Mouse (Mus musculus) C2C12 (cell line): ENCODE data around the gene Foxs1. TPM values are rescaled to one million over a fixed set of nuclear protein-coding genes. Genes with fewer than 3 reads are reported as not detected.

Experiments
- H3K27me3 ChIP-seq: one replicate; pipeline ENCODE4 v1.6.1; 2011; ENCODE audit not compliant: control insufficient read depth, insufficient read depth, insufficient read length
- H3K36me3 ChIP-seq: one replicate; pipeline ENCODE4 v1.6.1; 2011; ENCODE audit not compliant: control insufficient read depth, insufficient read depth
- H3K4me3 ChIP-seq: one replicate; pipeline ENCODE4 v1.5.1; 2011; ENCODE audit warnings: mild to moderate bottlenecking, control low read depth; ENCODE audit not compliant: poor library complexity, insufficient read depth, severe bottlenecking
- H3K79me2 ChIP-seq: one replicate; pipeline ENCODE4 v1.6.1; 2011; ENCODE audit not compliant: control insufficient read depth, insufficient read depth
- H3K79me3 ChIP-seq: one replicate; pipeline ENCODE4 v1.6.1; 2011; ENCODE audit warnings: low read depth, control low read depth
- H3ac ChIP-seq: one replicate; pipeline ENCODE3; 2011; ENCODE audit warnings: low read depth; ENCODE audit not compliant: control insufficient read depth, insufficient read length
- CEBPB ChIP-seq: IDR thresholded peaks from one replicate; pipeline ENCODE4 v1.6.1; 2011; ENCODE audit warnings: low read depth, mild to moderate bottlenecking, control low read depth, moderate library complexity
- CTCF ChIP-seq: IDR thresholded peaks from one replicate; pipeline ENCODE4 v1.5.1; 2011; ENCODE audit not compliant: control insufficient read depth, insufficient read depth, insufficient read length
- FOSL1 ChIP-seq: IDR thresholded peaks from one replicate; pipeline ENCODE4 v1.8.0; 2011; ENCODE audit warnings: mild to moderate bottlenecking, low read length; ENCODE audit not compliant: poor library complexity, insufficient read depth, severe bottlenecking
- MAX ChIP-seq: IDR thresholded peaks from one replicate; pipeline ENCODE4 v1.6.1; 2011; ENCODE audit warnings: mild to moderate bottlenecking, control low read depth
- MYOD1 ChIP-seq: IDR thresholded peaks from one replicate; pipeline ENCODE4 v1.6.1; 2011; ENCODE audit warnings: low read depth; ENCODE audit not compliant: control insufficient read depth, insufficient read length
- MYOG ChIP-seq: IDR thresholded peaks from one replicate; pipeline ENCODE4 v1.6.1; 2011; ENCODE audit not compliant: control insufficient read depth, insufficient read length; ENCODE audit errors: extremely low read depth
- USF1 ChIP-seq: IDR thresholded peaks from one replicate; pipeline ENCODE4 v1.6.1; 2011; ENCODE audit warnings: low read depth, mild to moderate bottlenecking, control low read depth, moderate library complexity
- polyA plus RNA-seq: library from polyadenylated mRNA; unstranded; fragments of >200 nt; fragmentation: generic; extraction: Trizol; gene quantifications from one replicate; pipeline ENCODE4 v1.2.1, GENCODE M21; 2012; ENCODE audit warnings: missing spikeins

Foxs1 gene
- polyA plus RNA-seq, 1 experiment: 55.0 TPM

- Histone ChIP-seq H3ac (peak overlapping the region; percentile 31), H3K27me3 (no peaks in the 10 kb centered on the region), H3K36me3 (no peaks in the 10 kb centered on the region), H3K79me2 (no peaks in the 10 kb centered on the region), H3K79me3 (no peaks in the 10 kb centered on the region), H3K4me3 (no peak overlapping the region)
- TF ChIP-seq MYOG: no peak
- peak; percentile 90 for TF ChIP-seq USF1
- TF ChIP-seq FOSL1: peak; percentile 20
- peak; percentile 24 for TF ChIP-seq MYOD1
- TF ChIP-seq CEBPB: no peak
- TF ChIP-seq MAX: no peak
- TF ChIP-seq CTCF: no peak
These were observed 28.8 kb downstream of the Foxs1 start for GRCm38 (mm10) chr2:152904127-152904643.

DNA sequence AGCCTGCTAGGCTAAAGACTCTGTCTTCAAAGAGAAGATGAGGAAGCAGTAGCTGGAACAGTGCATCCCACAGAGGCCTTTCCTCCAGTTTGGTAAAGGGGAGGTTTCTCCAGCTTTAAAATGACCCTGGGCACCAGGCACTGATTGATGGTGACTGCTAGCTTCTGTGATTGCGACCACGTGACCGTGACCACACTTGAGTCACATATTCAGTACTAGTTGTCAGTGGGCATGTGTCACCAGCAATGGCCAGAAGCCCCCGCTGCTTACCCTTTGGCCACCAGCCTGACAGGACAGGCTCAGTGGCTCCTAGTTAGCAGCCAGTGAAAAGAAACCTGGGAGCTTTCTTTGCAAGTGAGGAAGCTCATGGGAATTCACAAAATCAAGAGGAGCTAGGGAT lies 29.4 kb downstream of the Foxs1 start:
- Histone ChIP-seq H3K79me2 (no peaks in the 10 kb centered on the region), H3K36me3 (peaks cover 3% of the 10 kb centered on the region), H3K79me3 (no peaks in the 10 kb centered on the region), H3K27me3 (no peaks in the 10 kb centered on the region), H3K4me3 (no peak overlapping the region), H3ac (peak overlapping the region; percentile 31)
- TF ChIP-seq MAX: no peak
- TF ChIP-seq USF1: peak; percentile 96

DNA sequence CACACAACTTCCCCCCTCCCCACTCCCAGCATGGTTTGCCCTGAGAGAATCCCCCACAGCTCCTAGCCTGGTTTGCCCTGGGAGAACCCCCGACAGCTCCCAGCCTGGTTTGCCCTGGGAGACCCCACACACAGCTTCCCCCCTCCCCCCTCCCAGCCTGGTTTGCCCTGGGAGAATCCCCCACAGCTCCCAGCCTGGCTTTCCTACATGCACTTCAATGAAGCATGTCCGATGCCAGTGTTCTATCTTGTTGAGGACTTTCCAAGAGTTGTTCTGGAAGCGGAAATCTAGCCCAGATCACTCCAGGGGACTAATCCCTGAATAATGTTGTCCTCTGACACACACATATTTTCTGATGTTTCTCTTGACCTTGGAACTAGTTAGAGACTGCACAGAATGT lies 30.4 kb downstream of the Foxs1 start:
- Histone ChIP-seq H3K36me3 (peaks cover 4% of the 10 kb centered on the region), H3ac (no peak overlapping the region), H3K27me3 (no peaks in the 10 kb centered on the region), H3K79me3 (no peaks in the 10 kb centered on the region), H3K4me3 (no peak overlapping the region), H3K79me2 (no peaks in the 10 kb centered on the region)
- TF ChIP-seq CEBPB (no peak), MYOG (no peak), FOSL1 (no peak), MAX (no peak), MYOD1 (no peak), USF1 (no peak), CTCF (no peak)

DNA sequence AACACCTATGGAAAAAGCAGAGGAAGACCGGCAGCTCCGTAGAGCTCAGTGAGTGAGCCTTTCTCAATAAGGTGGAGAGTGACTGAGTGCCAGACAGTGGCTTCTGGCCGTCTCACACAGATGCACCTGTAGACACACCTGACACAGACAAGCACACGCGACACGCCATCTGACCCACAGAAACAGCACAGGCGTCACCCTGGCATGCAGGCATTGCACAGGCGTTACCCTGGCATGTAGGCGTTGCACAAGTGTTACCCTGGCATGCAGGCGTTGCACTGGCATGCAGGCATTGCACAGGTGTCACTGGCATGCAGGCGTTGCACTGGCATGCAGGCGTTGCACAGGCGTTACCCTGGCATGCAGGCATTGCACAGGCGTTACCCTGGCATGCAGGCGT lies 31.7 kb downstream of the Foxs1 start:
- Histone ChIP-seq H3K27me3 (no peaks in the 10 kb centered on the region), H3K79me3 (no peaks in the 10 kb centered on the region), H3K4me3 (no peak overlapping the region), H3K79me2 (no peaks in the 10 kb centered on the region), H3K36me3 (peaks cover 9% of the 10 kb centered on the region), H3ac (no peak overlapping the region)
- TF ChIP-seq FOSL1 (no peak), MYOG (no peak)

DNA sequence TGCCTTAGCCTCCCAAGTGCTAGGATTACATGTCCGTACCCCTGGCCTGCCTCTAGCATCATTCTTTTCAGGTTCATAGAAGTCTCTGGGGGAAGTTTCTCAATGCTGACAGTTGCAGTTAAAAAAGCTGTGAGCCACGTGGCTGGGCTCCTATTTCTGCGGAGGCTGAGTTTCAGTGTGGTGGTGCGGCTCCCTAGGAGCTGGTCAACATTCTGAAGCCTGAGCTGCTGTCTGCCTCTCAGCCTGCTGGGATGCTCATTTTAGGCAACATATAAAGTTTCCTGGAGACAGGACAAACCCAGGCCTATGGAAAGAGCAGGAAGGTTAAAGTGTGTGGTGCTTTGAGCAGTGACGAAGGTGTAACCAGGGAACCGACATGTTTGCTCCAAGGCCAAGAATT lies 34.0 kb downstream of the Foxs1 start:
- H3K4me3 ChIP-seq: no peak overlapping the region
- H3K27me3 ChIP-seq: no peaks in the 10 kb centered on the region
- H3K36me3 ChIP-seq: peaks cover 32% of the 10 kb centered on the region
- no peaks in the 10 kb centered on the region for H3K79me3 ChIP-seq
- no peaks in the 10 kb centered on the region for H3K79me2 ChIP-seq
- TF ChIP-seq CTCF (no peak), CEBPB (no peak), MAX (no peak), USF1 (no peak), MYOD1 (no peak), MYOG (no peak), FOSL1 (no peak)
- H3ac ChIP-seq: no peak overlapping the region

DNA sequence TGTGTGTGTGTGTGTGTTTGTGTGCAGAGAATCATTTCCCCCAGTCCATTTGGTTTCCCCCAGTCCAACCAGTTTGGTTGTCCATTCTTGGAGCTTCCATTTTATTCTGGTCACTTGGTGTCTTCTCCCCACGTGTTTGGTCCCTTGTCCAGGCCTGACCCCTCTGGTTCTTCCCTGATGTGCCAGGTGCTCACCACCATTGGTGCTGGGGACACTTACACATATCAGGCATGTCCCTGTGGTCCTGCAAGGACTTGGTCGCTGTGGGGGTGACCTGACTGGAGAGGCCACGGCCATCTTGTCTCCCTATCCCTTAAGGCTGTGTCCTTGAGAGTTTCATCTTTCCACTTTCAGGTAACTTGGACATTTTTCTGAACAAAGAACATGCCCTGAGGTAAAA lies 36.1 kb downstream of the Foxs1 start:
- peaks cover 53% of the 10 kb centered on the region for H3K36me3 ChIP-seq

More for the DNA sequence above, 36.1 kb downstream of the Foxs1 start:
- TF ChIP-seq USF1 (no peak), CTCF (no peak), FOSL1 (no peak), MYOD1 (no peak), MYOG (no peak), MAX (no peak), CEBPB (no peak)
- Histone ChIP-seq H3K79me2 (no peaks in the 10 kb centered on the region), H3K27me3 (no peaks in the 10 kb centered on the region), H3K79me3 (no peaks in the 10 kb centered on the region), H3K4me3 (no peak overlapping the region), H3ac (no peak overlapping the region)
